Mouse (Mus musculus) forebrain, embryonic 10.5 days (tissue): ENCODE measurements around the gene Pcdh15. TPM values are rescaled to one million over a fixed set of nuclear protein-coding genes. Genes with fewer than 3 reads are reported as not detected.

ENCODE experiments used
- DNase-seq: peaks from one replicate; pipeline ENCODE4 v3.0.0-alpha.2; 2017; ENCODE audit warnings: low spot score; ENCODE audit errors: extremely low spot score
- H3K27ac ChIP-seq: fragments of 300-500 bp; sonication (generic); 2 replicates; pipeline ENCODE4 v1.5.1; 2016; ENCODE audit warnings: mild to moderate bottlenecking
- H3K27me3 ChIP-seq: fragments of 300-500 bp; sonication (generic); 2 replicates; pipeline ENCODE4 v1.6.1; 2016; ENCODE audit warnings: mild to moderate bottlenecking; ENCODE audit not compliant: poor library complexity, severe bottlenecking
- H3K36me3 ChIP-seq: fragments of 300-500 bp; sonication (generic); replicated peaks from 2 replicates; pipeline ENCODE4 v1.6.1; 2016; ENCODE audit warnings: mild to moderate bottlenecking, moderate library complexity
- H3K4me1 ChIP-seq: fragments of 300-500 bp; sonication (generic); 2 replicates; pipeline ENCODE4 v1.6.1; 2016
- H3K4me3 ChIP-seq: fragments of 300-500 bp; sonication (generic); 2 replicates; pipeline ENCODE4 v1.5.1; 2016; ENCODE audit warnings: mild to moderate bottlenecking, moderate library complexity
- H3K9me3 ChIP-seq: fragments of 300-500 bp; sonication (generic); 2 replicates; pipeline ENCODE4 v1.6.1; 2016; ENCODE audit warnings: mild to moderate bottlenecking, moderate library complexity
- WGBS: fragments of 180-500 bp; shearing (Covaris S2); methylation state at CpG from one replicate; pipeline ENCODE4 v1.1.7; 2016; 5-methylcytosine and 5-hydroxymethylcytosine counted together
- polyA plus RNA-seq: library from polyadenylated mRNA; unstranded; fragments of >200 nt; fragmentation: Nextera tagmentation; extraction: Ambion mirVana; gene quantifications from 2 replicates; pipeline ENCODE4 v1.2.1, GENCODE M21; 2016

The Pcdh15 gene
- polyA plus RNA-seq, 1 experiment from 2014 or later: 0.24 TPM

DNA sequence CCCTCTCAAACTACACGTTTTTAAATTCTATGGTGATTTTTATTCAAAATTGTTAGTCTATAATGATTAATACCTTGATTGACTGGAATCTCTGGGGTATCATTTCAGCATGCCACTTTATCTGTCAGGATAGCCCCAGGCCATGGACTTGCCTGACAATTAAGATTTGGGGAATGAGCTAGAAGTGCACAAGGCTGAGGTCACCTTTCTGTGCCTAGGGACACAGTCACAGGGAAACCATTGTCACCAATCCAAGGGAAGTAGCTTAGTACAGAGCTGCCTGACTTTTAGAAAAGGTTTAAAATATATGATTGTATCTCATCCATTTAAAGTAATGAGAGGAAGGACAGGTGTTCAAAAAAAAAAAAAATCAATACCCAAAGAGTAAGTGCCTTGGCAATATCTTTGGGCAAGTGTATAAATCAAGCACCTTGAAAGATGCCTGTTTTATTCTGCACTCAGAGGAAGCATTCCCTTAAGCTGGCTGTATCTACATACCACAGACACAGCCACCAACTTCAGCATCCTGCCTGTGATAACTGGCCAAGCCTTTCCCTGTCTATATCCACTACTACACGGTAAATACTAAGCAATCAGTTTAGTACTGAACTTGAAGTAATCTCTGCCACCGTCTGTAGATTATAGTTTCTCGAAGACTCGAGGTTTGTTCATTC, 779.0 kb downstream of the Pcdh15 start:
- Histone ChIP-seq H3K27ac (no peak overlapping the region), H3K9me3 (no peaks in the 10 kb centered on the region), H3K4me3 (no peak overlapping the region), H3K36me3 (no peaks in the 10 kb centered on the region), H3K27me3 (no peaks in the 10 kb centered on the region), H3K4me1 (no peaks in the 10 kb centered on the region)
- DNase-seq: no peak
- WGBS: 86% methylated on average over 5 of the region's 5 CpGs

DNA sequence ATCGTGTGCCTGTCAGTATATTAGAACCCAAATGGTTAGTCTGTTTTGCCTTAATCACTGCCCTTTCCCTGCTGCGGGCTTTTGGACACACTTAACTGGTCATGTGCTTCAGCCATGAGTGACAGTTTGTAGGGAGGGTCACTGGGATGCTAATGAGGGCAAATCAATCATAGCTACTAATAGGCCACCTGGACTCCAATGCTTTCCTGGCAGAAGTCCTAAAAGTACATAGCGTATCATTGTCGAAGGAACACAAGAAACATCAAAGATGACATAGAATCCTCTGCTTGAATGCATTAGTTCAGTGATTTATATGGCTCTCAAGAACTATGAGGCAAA, 779.6 kb downstream of the Pcdh15 start:
- H3K4me3 ChIP-seq: no peak overlapping the region
- 89% methylated on average over 4 of the region's 4 CpGs for WGBS
- no peaks in the 10 kb centered on the region for H3K27me3 ChIP-seq
- H3K9me3 ChIP-seq: no peaks in the 10 kb centered on the region
- DNase-seq: no peak
- no peaks in the 10 kb centered on the region for H3K4me1 ChIP-seq
- no peak overlapping the region for H3K27ac ChIP-seq
- H3K36me3 ChIP-seq: no peaks in the 10 kb centered on the region

DNA sequence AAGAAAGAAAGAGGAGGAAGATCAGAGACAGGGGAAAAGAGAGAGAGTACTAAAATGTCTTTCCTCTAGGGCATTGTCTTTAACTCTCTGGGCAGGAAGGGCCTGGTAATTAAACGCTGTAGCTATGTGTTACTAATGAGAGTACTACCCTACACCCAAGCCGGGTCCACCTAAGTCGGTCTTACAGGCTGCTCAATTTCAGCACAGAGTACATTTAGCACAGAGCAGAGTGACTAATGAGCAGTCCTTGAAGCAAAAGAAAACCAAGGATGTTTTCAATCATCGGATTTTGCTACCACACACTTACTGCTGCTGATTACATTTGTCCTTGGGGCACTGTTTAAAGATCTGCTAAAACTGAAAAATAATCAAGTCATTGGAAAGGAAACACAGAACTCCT, 788.6 kb downstream of the Pcdh15 start:
- DNase-seq: no peak
- Histone ChIP-seq H3K4me1 (no peaks in the 10 kb centered on the region), H3K36me3 (no peaks in the 10 kb centered on the region), H3K27ac (no peak overlapping the region), H3K27me3 (no peaks in the 10 kb centered on the region), H3K4me3 (no peak overlapping the region), H3K9me3 (no peaks in the 10 kb centered on the region)
- WGBS: 69% methylated on average over 4 of the region's 4 CpGs

DNA sequence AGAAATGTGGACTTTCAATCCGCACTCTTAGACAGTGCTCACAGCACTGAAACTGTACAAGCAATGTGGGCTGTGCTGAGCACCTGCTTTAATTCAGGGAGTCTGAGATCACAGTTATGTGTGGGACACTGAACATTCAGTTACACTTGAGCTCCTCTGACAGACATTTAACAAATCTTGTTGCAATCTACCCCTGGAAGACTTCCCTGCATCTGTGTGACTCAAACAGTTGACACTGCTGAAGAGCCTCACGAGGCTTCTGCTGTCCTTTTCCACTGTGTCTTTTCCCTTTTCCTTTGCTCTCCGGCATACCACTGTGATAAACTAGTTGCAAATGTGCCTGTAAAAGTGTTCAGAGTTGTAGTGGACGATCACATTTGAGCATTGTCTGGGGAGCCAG, 793.1 kb downstream of the Pcdh15 start:
- peaks cover 4% of the 10 kb centered on the region; the same call in 1 of the 2 replicates for H3K4me1 ChIP-seq
- 90% methylated on average over 4 of the region's 4 CpGs for WGBS
- H3K36me3 ChIP-seq: no peaks in the 10 kb centered on the region
- no peak overlapping the region for H3K27ac ChIP-seq
- no peaks in the 10 kb centered on the region for H3K9me3 ChIP-seq
- H3K4me3 ChIP-seq: no peak overlapping the region
- no peak for DNase-seq
- H3K27me3 ChIP-seq: no peaks in the 10 kb centered on the region

DNA sequence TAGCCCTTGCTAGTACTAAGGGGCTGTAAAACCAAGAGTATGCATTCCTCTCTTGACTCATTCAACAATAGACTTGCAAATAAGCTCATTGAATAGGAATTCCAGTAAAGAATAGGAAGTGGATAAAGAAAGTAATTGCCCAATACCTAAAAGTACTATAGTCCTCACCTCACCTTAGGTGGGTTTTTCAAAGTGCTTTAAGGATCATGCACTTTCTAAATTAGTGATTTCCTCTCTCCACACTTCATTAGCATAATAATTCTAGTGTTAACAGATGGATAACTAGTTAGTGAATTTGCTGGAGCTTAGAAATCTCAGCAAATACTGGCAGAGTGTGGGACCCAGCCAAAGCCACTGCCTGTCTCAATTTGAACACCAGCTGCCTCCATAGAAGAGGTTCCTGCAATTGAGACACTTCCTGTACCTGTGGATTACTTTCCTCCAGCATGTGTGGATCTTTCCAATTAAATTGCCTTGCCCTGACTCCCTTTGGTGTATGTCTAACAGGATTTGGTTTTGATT, 797.0 kb downstream of the Pcdh15 start:
- H3K27ac ChIP-seq: no peak overlapping the region
- H3K9me3 ChIP-seq: no peaks in the 10 kb centered on the region
- H3K4me1 ChIP-seq: peaks cover 4% of the 10 kb centered on the region; the same call in 1 of the 2 replicates
- no peaks in the 10 kb centered on the region for H3K27me3 ChIP-seq
- H3K36me3 ChIP-seq: no peaks in the 10 kb centered on the region
- no peak for DNase-seq
- no peak overlapping the region for H3K4me3 ChIP-seq

DNA sequence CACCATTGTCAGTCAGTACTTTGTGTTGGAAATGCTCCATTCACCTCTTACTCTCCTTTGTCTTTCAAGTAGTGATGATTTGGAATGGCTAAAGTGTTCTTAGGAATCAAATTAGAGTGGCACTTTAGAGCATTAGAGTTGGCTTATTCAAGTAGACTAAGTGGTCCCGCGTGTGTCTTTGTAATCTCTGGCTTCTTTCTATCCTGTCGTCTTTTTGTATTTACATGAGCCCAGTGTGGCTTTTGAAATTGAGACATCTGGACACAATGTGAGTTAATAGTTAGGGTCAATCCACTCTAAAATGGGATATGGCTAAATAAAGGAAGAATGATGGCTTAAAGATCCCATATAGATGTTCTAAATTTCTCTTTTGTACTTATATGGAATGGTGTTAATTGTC, 800.0 kb downstream of the Pcdh15 start:
- no peak overlapping the region for H3K4me3 ChIP-seq
- no peaks in the 10 kb centered on the region for H3K27me3 ChIP-seq
- 48% methylated on average over 3 of the region's 3 CpGs for WGBS
- H3K36me3 ChIP-seq: no peaks in the 10 kb centered on the region
- H3K9me3 ChIP-seq: no peaks in the 10 kb centered on the region
- H3K27ac ChIP-seq: no peak overlapping the region
- no peak for DNase-seq
- peaks cover 4% of the 10 kb centered on the region; the same call in 1 of the 2 replicates for H3K4me1 ChIP-seq

DNA sequence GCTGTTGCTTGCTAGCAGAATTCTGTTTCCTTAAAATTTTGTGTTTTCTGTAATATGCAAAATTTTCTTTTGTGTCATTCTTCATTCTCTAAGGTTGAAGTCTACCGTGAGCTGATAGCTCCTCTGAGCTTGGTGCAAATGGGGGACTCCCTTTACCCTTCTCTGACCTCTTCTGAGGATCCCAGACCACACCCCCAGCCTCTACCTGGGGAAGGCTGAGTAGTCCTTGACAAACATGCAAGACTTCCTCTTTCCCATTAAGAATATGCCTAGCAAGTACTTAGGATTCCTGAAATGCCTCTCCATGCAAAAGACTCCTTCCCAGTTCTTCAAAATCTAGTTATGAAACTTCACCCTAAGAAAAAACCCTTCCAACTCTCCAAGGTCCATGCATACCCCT, 808.5 kb downstream of the Pcdh15 start:
- H3K36me3 ChIP-seq: no peaks in the 10 kb centered on the region
- DNase-seq: no peak
- WGBS: 84% methylated on average over 1 of the region's 1 CpGs
- H3K4me3 ChIP-seq: no peak overlapping the region
- no peaks in the 10 kb centered on the region for H3K9me3 ChIP-seq
- no peak overlapping the region for H3K27ac ChIP-seq
- no peaks in the 10 kb centered on the region for H3K4me1 ChIP-seq
- H3K27me3 ChIP-seq: no peaks in the 10 kb centered on the region

DNA sequence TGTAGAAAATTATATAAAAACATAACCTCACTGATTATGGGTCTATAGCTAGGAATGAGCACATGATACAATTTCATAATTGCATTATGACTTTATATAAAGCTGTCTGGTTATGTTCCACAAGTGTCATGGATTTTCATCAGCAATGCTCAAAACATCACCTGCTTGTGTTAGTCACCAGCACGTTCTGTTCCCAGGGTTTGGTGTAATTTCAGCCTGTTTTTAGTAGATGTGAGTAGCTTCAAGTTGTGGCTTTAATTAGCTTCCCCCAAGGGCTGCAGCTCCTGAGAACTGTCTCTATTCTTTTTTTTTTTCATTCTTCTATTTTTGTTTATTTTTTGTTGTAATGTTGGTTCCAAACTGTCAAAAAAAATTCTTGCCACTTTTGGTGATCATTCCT, 809.4 kb downstream of the Pcdh15 start:
- Histone ChIP-seq H3K27me3 (no peaks in the 10 kb centered on the region), H3K4me1 (no peaks in the 10 kb centered on the region), H3K4me3 (no peak overlapping the region), H3K27ac (no peak overlapping the region), H3K36me3 (no peaks in the 10 kb centered on the region), H3K9me3 (no peaks in the 10 kb centered on the region)
- WGBS: 70% methylated on average over 1 of the region's 1 CpGs
- DNase-seq: no peak

DNA sequence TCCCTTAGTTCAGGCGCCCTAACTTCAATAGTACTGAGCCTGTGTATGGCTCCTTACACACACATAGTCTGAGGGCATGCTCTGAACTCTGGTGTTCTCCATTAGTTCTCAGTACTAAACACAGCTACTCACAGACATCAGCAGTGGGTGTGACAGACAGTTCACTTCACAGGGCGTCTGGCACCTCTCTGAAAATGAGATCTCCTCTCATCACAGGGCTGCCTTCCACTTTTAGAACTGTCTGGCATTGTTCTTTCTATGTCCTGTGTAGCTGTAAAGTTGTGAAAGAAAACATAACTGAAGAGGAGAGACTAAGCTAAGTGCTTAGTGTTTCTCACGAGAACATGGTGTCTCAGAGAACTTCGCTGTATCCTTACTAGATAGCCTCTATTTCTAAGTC, 816.0 kb downstream of the Pcdh15 start:
- no peaks in the 10 kb centered on the region for H3K4me1 ChIP-seq
- no peaks in the 10 kb centered on the region for H3K9me3 ChIP-seq
- H3K4me3 ChIP-seq: no peak overlapping the region
- WGBS: 86% methylated on average over 4 of the region's 4 CpGs
- no peak for DNase-seq
- H3K36me3 ChIP-seq: no peaks in the 10 kb centered on the region
- no peak overlapping the region for H3K27ac ChIP-seq
- H3K27me3 ChIP-seq: no peaks in the 10 kb centered on the region

DNA sequence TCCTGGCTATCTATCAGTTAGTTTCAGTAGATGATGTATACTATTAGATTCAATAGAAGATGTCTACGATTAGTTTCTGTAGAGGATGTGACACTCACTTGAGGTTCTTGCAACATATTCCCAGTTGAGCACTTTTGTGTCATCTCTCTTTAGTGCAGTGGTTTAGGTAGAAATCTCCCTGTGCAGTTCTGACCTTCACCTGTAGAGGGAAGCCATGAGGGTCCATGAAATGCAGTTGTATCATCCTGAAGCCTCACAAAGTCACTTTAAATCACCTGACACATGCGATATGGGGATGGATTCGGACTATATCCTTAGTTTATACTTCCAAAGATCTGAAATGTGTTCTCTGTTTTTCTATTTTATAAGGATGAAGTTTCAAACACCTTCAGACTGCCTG, 822.4 kb downstream of the Pcdh15 start:
- no peak overlapping the region for H3K4me3 ChIP-seq
- no peak for DNase-seq
- 69% methylated on average over 3 of the region's 3 CpGs for WGBS
- H3K4me1 ChIP-seq: no peaks in the 10 kb centered on the region
- no peak overlapping the region for H3K27ac ChIP-seq
- H3K36me3 ChIP-seq: no peaks in the 10 kb centered on the region
- H3K9me3 ChIP-seq: no peaks in the 10 kb centered on the region
- H3K27me3 ChIP-seq: no peaks in the 10 kb centered on the region

DNA sequence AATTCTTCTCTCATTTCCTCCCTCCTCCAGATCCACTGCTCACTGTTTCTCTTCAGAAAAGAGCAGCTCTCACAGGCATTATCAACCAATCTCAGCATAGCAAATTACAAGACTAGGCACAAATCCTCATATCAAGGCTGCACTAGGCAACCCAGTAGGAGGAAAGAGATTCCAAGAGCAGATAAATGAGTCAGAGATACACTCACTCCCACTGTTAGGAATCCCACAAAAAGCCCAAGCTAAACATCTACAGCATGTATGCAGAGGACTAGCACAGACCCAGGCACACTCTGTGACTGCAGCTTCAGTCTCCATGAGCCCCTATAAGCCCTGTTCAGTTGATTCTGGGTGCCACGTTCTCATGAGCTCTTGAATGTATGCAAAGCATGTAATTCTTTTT, 829.5 kb downstream of the Pcdh15 start:
- Histone ChIP-seq H3K27me3 (no peaks in the 10 kb centered on the region), H3K4me1 (no peaks in the 10 kb centered on the region), H3K9me3 (no peaks in the 10 kb centered on the region), H3K4me3 (no peak overlapping the region), H3K36me3 (no peaks in the 10 kb centered on the region), H3K27ac (no peak overlapping the region)
- no peak for DNase-seq
- 72% methylated on average over 1 of the region's 1 CpGs for WGBS

DNA sequence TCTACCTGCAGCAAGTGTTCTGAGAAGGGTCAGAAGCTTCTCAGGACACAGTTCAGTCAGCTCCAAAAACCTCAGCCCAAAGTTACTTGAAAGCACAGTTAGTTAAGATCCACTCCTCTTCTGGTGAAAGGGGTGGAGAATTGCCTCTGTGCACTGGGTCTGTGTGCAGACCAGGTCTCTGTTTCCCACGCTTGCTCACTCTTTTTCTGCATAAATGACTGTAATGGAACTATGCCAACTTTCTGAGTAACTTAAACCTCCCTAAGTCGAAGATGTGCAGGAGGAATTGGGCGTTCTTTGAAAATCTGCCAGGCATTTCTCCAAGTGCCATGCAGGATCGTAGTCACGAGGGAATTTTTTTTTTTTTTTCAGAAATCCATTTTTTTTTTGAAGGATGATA, 830.6 kb downstream of the Pcdh15 start:
- Histone ChIP-seq H3K4me1 (no peaks in the 10 kb centered on the region), H3K27me3 (no peaks in the 10 kb centered on the region), H3K36me3 (no peaks in the 10 kb centered on the region), H3K9me3 (no peaks in the 10 kb centered on the region), H3K27ac (no peak overlapping the region), H3K4me3 (no peak overlapping the region)
- 91% methylated on average over 5 of the region's 5 CpGs for WGBS
- DNase-seq: no peak

DNA sequence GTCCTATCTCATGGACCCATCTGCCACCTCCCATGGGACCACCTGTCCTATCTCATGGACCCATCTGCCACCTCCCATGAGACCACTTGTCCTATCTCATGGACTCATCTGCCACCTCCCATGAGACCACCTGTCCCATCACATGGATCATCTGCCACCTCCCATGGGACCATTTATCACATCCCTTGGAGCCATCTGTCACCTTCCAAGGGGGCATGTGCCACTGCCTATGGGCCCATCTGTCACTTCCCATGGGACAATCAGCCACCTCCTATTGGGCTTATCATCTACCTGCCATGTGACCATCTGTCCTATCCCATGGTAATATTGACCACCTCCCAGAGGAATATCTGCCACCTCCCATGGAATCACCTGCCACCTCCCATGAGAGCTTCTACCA, 832.0 kb downstream of the Pcdh15 start:
- DNase-seq: no peak
- H3K36me3 ChIP-seq: no peaks in the 10 kb centered on the region
- H3K27me3 ChIP-seq: no peaks in the 10 kb centered on the region
- H3K4me3 ChIP-seq: no peak overlapping the region
- H3K27ac ChIP-seq: no peak overlapping the region
- no peaks in the 10 kb centered on the region for H3K4me1 ChIP-seq
- H3K9me3 ChIP-seq: no peaks in the 10 kb centered on the region
